9 mouse cellular contexts compared by ENCODE assay signal in the genomic region with DNA sequence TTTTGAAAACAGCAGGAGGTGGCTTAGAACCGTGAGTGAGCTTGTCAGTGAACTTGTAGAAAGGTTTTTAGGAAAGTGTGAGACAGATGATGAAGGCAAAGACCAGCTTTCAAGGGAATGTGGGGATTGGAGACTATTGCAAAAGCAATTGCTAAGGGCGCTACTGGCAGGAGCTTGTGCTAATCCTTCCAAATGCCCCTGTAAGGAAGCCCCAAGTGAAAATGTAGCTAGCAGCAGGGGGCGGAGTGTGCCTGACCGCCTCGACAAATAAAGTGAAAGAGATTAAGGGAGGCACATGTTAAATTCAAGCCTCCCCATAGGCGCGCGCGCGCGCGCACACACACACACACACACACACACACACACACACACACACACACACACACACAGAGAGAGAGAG. TPM values are rescaled to one million over a fixed set of nuclear protein-coding genes. Genes with fewer than 3 reads are reported as not detected.
DNase-seq lines count a peak whose midpoint lies in the region; ATAC-seq and TF ChIP-seq lines count a peak whose summit lies in the region.
"Not testable (repeated sequence)": the region's sequence is repeated elsewhere in the genome, so short reads cannot be mapped to it uniquely, and the experiment has no call there.
"Had no signal": no experiment of that assay in that cellular context is flagged by ENCODE, and none has a peak within 500 bp of the region (broad histone marks: within the 10 kb centered on the region; RNA-seq: fewer than 3 reads in every experiment).

No protein-coding gene starts in this region.

- TF ChIP-seq POLR2A in cortical plate, adult 2 months (IDR thresholded peaks at IDR 0.05; ENCODE audit: extremely low read depth, insufficient read depth, low read length); liver, adult 2 months (IDR thresholded peaks at IDR 0.05; ENCODE audit: extremely low read depth, insufficient read depth, low read length): not testable (repeated sequence)

- ATAC-seq in hindbrain, embryonic 11.5 days (ENCODE audit: low FRiP score) = not testable (repeated sequence)

- not testable (repeated sequence) for H3K36me3 ChIP-seq in hindbrain, embryonic 11.5 days (ENCODE audit: control insufficient read depth, insufficient read depth, low read length); liver, adult 2 months (ENCODE audit: control insufficient read depth, insufficient read depth, low read length)

- H3K79me2 ChIP-seq in liver, adult 2 months (ENCODE audit: control insufficient read depth, insufficient read depth, low read length) = not testable (repeated sequence)

- H3K4me2 ChIP-seq in hindbrain, embryonic 11.5 days (replicated peaks; ENCODE audit: low read depth, low read length) = not testable (repeated sequence)

- 15% methylated on average over 12 of the region's 12 CpGs for WGBS in hindbrain, embryonic 11.5 days
- WGBS in liver, adult 2 months = 16% methylated on average over 12 of the region's 12 CpGs

- H3K4me3 ChIP-seq in cortical plate, adult 2 months (ENCODE audit: insufficient read depth, low read length); hindbrain, embryonic 11.5 days (ENCODE audit: low read depth, low read length); liver, adult 2 months (ENCODE audit: insufficient read depth, low read depth, low read length): not testable (repeated sequence)

- not testable (repeated sequence) for H3K9me3 ChIP-seq in hindbrain, embryonic 11.5 days (ENCODE audit: control insufficient read depth, low read length)

- H3K9ac ChIP-seq in hindbrain, embryonic 11.5 days (ENCODE audit: low read depth, low read length) = not testable (repeated sequence)
- peak overlapping the region; percentile 54 for H3K9ac ChIP-seq in liver, adult 2 months (ENCODE audit: low read depth, low read length)

- not testable (repeated sequence) for H3K27me3 ChIP-seq in hindbrain, embryonic 11.5 days (ENCODE audit: control insufficient read depth, insufficient read depth, low read length); liver, adult 2 months (ENCODE audit: control insufficient read depth, insufficient read depth, low read length)

- 0 out of 2 replicates have a peak, but pooled peaks have one; percentile 4 for TF ChIP-seq CTCF in cortical plate, adult 2 months (IDR thresholded peaks at IDR 0.05; ENCODE audit: extremely low read depth, insufficient read depth, low read length)
- peak; percentile 52 for TF ChIP-seq CTCF in liver, adult 2 months (IDR thresholded peaks at IDR 0.05; ENCODE audit: low read depth, low read length)

- not testable (repeated sequence) for H3K4me1 ChIP-seq in cortical plate, adult 2 months (ENCODE audit: control insufficient read depth, insufficient read depth, low read length); hindbrain, embryonic 11.5 days (replicated peaks; ENCODE audit: control insufficient read depth, insufficient read depth, low read length)
- H3K4me1 ChIP-seq in liver, adult 2 months (ENCODE audit: control insufficient read depth, insufficient read depth, low read length) = peaks cover 13% of the 10 kb centered on the region

- DNase-seq in Muller cell, postnatal 12 days (ENCODE audit: inconsistent ontology term) = peak; percentile 79
- DNase-seq in gastrocnemius, adult 18-20 months (ENCODE audit: low spot score) = peak; percentile 8
- DNase-seq in hindbrain, embryonic 11.5 days (ENCODE audit: low spot score) = peak; percentile 45
- peak; percentile 28 to 67 for DNase-seq in kidney, postnatal 25 days
- DNase-seq in liver, adult 2 months (ENCODE audit: extremely low read depth, low read depth, low spot score) = peak; percentile 67
- DNase-seq in mesoderm, embryonic 11.5 days (ENCODE audit: low read depth, low spot score) = peak; percentile 27
- peak; percentile 27 for DNase-seq in right cerebral cortex, postnatal 4 days

- peak overlapping the region; percentile 74; the same call in 1 of the 2 replicates for H3K27ac ChIP-seq in cortical plate, adult 2 months (ENCODE audit: insufficient read depth, low read length)
- not testable (repeated sequence) for H3K27ac ChIP-seq in hindbrain, embryonic 11.5 days (ENCODE audit: low read depth, low read length)
- peak overlapping the region; percentile 83 for H3K27ac ChIP-seq in liver, adult 2 months (replicated peaks; ENCODE audit: insufficient read depth, low read depth, low read length)

RNA-seq across cellular contexts. Expression of gene Nat8, which starts 5.4 kb away (rescaled TPM):
- polyA plus RNA-seq in cortical plate, adult 2 months (2012; rRNA removed) = 4.3 and 4.4 TPM in 2 replicates
- total RNA-seq in gastrocnemius, adult 18-20 months (2021) = not detected
- polyA plus RNA-seq in hindbrain, embryonic 11.5 days (2014; fragmentation: Nextera tagmentation; extraction: Ambion mirVana) = 0.15 TPM in 1 of 2 replicates, not detected in the other
- 0.18 and 0.27 TPM in 2 replicates for total RNA-seq in liver, adult 2 months (2014; rRNA removed)
- polyA plus RNA-seq in liver, adult 2 months (2012; rRNA removed) = 1.2 and 3.4 TPM in 2 replicates
- polyA plus RNA-seq: C2C12 had no signal

RNA-seq across cellular contexts. Expression of gene Nat8f5, which starts 16.5 kb away (rescaled TPM):
- 6.7 and 7.1 TPM in 2 replicates for polyA plus RNA-seq in cortical plate, adult 2 months (2012; rRNA removed)
- total RNA-seq in gastrocnemius, adult 18-20 months (2021) = not detected
- polyA plus RNA-seq in hindbrain, embryonic 11.5 days (2014; fragmentation: Nextera tagmentation; extraction: Ambion mirVana) = not detected in 2 replicates
- total RNA-seq in liver, adult 2 months (2014; rRNA removed) = 0.18 and 0.27 TPM in 2 replicates
- 0.53 and 2.7 TPM in 2 replicates for polyA plus RNA-seq in liver, adult 2 months (2012; rRNA removed)
- polyA plus RNA-seq: C2C12 had no signal

RNA-seq across cellular contexts. Expression of gene Nat8f6, which starts 16.6 kb away (rescaled TPM):
- polyA plus RNA-seq in cortical plate, adult 2 months (2012; rRNA removed) = 1.6 and 2.8 TPM in 2 replicates
- not detected for total RNA-seq in gastrocnemius, adult 18-20 months (2021)
- not detected in 2 replicates for polyA plus RNA-seq in hindbrain, embryonic 11.5 days (2014; fragmentation: Nextera tagmentation; extraction: Ambion mirVana)
- total RNA-seq in liver, adult 2 months (2014; rRNA removed) = not detected in 2 replicates
- 0.28 and 0.57 TPM in 2 replicates for polyA plus RNA-seq in liver, adult 2 months (2012; rRNA removed)
- polyA plus RNA-seq: C2C12 had no signal

RNA-seq across cellular contexts. Expression of gene Nat8f2, which starts 31.7 kb away (rescaled TPM):
- polyA plus RNA-seq in cortical plate, adult 2 months (2012; rRNA removed) = 0.36 and 0.40 TPM in 2 replicates
- total RNA-seq in gastrocnemius, adult 18-20 months (2021) = under 1 TPM in 1 of 2 experiments, not detected in 1; 0.17 TPM
- polyA plus RNA-seq in hindbrain, embryonic 11.5 days (2014; fragmentation: Nextera tagmentation; extraction: Ambion mirVana) = 0.12 TPM in 1 of 2 replicates, not detected in the other
- total RNA-seq in liver, adult 2 months (2014; rRNA removed) = 524 and 612 TPM in 2 replicates
- polyA plus RNA-seq in liver, adult 2 months (2012; rRNA removed) = 256 and 307 TPM in 2 replicates
- polyA plus RNA-seq: C2C12 had no signal

Comparison
In these comparisons a context has a peak if more than half of its experiments do, and no peak if none do; other contexts are left out.
1. DNase-seq: peak in every context shown above with its lines; median percentile 79 in Muller cell, postnatal 12 days; 67 in liver, adult 2 months; 48 in kidney, postnatal 25 days; 45 in hindbrain, embryonic 11.5 days; 27 in mesoderm, embryonic 11.5 days; 27 in right cerebral cortex, postnatal 4 days; 8 in gastrocnemius, adult 18-20 months.